Mouse (Mus musculus): Measurements from ENCODE around the gene Rgl1.

GRCm38 (mm10) chr1:152496831-152497230 lies 269.3 kb downstream of the Rgl1 start:
- TF ChIP-seq CTCF (IDR thresholded peaks at IDR 0.05; ENCODE audit: borderline replicate concordance, control insufficient read depth, extremely low read depth, insufficient read depth, low read length, poor library complexity) = no peak
- no peak for TF ChIP-seq POLR2A (IDR thresholded peaks at IDR 0.05; ENCODE audit: control insufficient read depth, extremely low read depth, insufficient read depth, low read length, poor library complexity)
